Mouse (Mus musculus) C2C12 (cell line): ENCODE measurements around the gene Bahcc1.

ENCODE experiments used
- CEBPB ChIP-seq: IDR thresholded peaks from one replicate; pipeline ENCODE4 v1.6.1; 2011; ENCODE audit warnings: low read depth, mild to moderate bottlenecking, control low read depth, moderate library complexity
- CTCF ChIP-seq: IDR thresholded peaks from one replicate; pipeline ENCODE4 v1.5.1; 2011; ENCODE audit not compliant: control insufficient read depth, insufficient read depth, insufficient read length
- FOSL1 ChIP-seq: IDR thresholded peaks from one replicate; pipeline ENCODE4 v1.8.0; 2011; ENCODE audit warnings: mild to moderate bottlenecking, low read length; ENCODE audit not compliant: poor library complexity, insufficient read depth, severe bottlenecking
- MAX ChIP-seq: IDR thresholded peaks from one replicate; pipeline ENCODE4 v1.6.1; 2011; ENCODE audit warnings: mild to moderate bottlenecking, control low read depth
- MYOD1 ChIP-seq: IDR thresholded peaks from one replicate; pipeline ENCODE4 v1.6.1; 2011; ENCODE audit warnings: low read depth; ENCODE audit not compliant: control insufficient read depth, insufficient read length
- MYOG ChIP-seq: IDR thresholded peaks from one replicate; pipeline ENCODE4 v1.6.1; 2011; ENCODE audit not compliant: control insufficient read depth, insufficient read length; ENCODE audit errors: extremely low read depth
- USF1 ChIP-seq: IDR thresholded peaks from one replicate; pipeline ENCODE4 v1.6.1; 2011; ENCODE audit warnings: low read depth, mild to moderate bottlenecking, control low read depth, moderate library complexity

GRCm38 (mm10) chr11:120225256-120226195 lies 7.2 kb upstream of the Bahcc1 start:
- no peak for TF ChIP-seq CTCF
- TF ChIP-seq MAX, result no peak
- TF ChIP-seq MYOD1, result no peak
- TF ChIP-seq MYOG, result no peak
- no peak for TF ChIP-seq CEBPB
- TF ChIP-seq FOSL1, result no peak
- no peak for TF ChIP-seq USF1
